Mouse (Mus musculus) ES-E14 (cell line): ENCODE measurements around the gene Fbxo44. TPM values are rescaled to one million over a fixed set of nuclear protein-coding genes. Genes with fewer than 3 reads are reported as not detected.

ENCODE experiments used
- DNase-seq: peaks from one replicate; pipeline ENCODE4 v3.0.0-alpha.2; 2013; ENCODE audit warnings: low read depth, low spot score
- H3K27ac ChIP-seq: 2 replicates; pipeline ENCODE4 v1.5.1; 2012; ENCODE audit warnings: low read depth, mild to moderate bottlenecking, low read length, moderate library complexity, mixed read lengths; ENCODE audit not compliant: poor library complexity, insufficient read depth, severe bottlenecking
- H3K36me3 ChIP-seq: 2 replicates; pipeline ENCODE4 v1.6.1; 2012; ENCODE audit warnings: mild to moderate bottlenecking, low read length, moderate library complexity, mixed read lengths; ENCODE audit not compliant: control insufficient read depth, poor library complexity, insufficient read depth, severe bottlenecking
- H3K4me1 ChIP-seq, 2 experiments: fragments of 150-350 bp in 1 of 2; sonication (generic) in 1 of 2; 2 replicates each; pipeline ENCODE4 v1.6.1; 2012; ENCODE audit warnings: low read length in 2 of 2, mild to moderate bottlenecking in 1 of 2, mixed read lengths in 1 of 2; ENCODE audit not compliant: control insufficient read depth in 2 of 2, insufficient read depth in 2 of 2, poor library complexity in 1 of 2
- H3K4me3 ChIP-seq, 2 experiments: fragments of 150-350 bp in 1 of 2; sonication (generic) in 1 of 2; 2 replicates each; pipeline ENCODE4 v1.5.1; 2012; ENCODE audit warnings: low read length in 2 of 2, low read depth in 1 of 2, mild to moderate bottlenecking in 1 of 2, mixed read lengths in 1 of 2; ENCODE audit not compliant: insufficient read depth in 1 of 2, poor library complexity in 1 of 2, severe bottlenecking in 1 of 2
- H3K9ac ChIP-seq: 2 replicates; pipeline ENCODE4 v1.6.1; 2012; ENCODE audit warnings: low read depth, mild to moderate bottlenecking, low read length, mixed read lengths; ENCODE audit not compliant: poor library complexity, insufficient read depth, severe bottlenecking
- H3K9me3 ChIP-seq: fragments of 150-350 bp; sonication (generic); 2 replicates; pipeline ENCODE4 v1.6.1; 2012; ENCODE audit warnings: low read depth, mild to moderate bottlenecking, low read length; ENCODE audit not compliant: control insufficient read depth, insufficient read depth
- CHD2 ChIP-seq: IDR thresholded peaks from 2 replicates; pipeline ENCODE4 v1.6.1; 2014; ENCODE audit warnings: mild to moderate bottlenecking, low read depth, low read length, inconsistent platforms
- HCFC1 ChIP-seq: IDR thresholded peaks from 2 replicates; pipeline ENCODE4 v1.6.1; 2012; ENCODE audit warnings: low read length, inconsistent platforms, borderline replicate concordance; ENCODE audit not compliant: insufficient read depth
- MAFK ChIP-seq: IDR thresholded peaks from 2 replicates; pipeline ENCODE4 v1.6.1; 2014; ENCODE audit warnings: mild to moderate bottlenecking, low read depth, low read length, inconsistent platforms; ENCODE audit not compliant: insufficient read depth
- ZC3H11A ChIP-seq: IDR thresholded peaks from 2 replicates; pipeline ENCODE4 v1.6.1; 2012; ENCODE audit warnings: low read depth, mild to moderate bottlenecking, inconsistent platforms, low read length, borderline replicate concordance
- ZNF384 ChIP-seq: IDR thresholded peaks from 2 replicates; pipeline ENCODE4 v1.6.1; 2012; ENCODE audit warnings: low read depth, low read length, inconsistent platforms
- in situ Hi-C, 2 experiments: fragments of 600-800 bp; cut with MboI; formaldehyde crosslinking; loops; one replicate each; pipeline ENCODE4 v1.15.1; 2025; ENCODE audit warnings: low sequenced_read_pairs in 2 of 2, inconsistent platforms in 1 of 2; ENCODE audit not compliant: unreplicated experiment in 2 of 2
- total RNA-seq: library from RNA; depleted of rRNA; stranded (reverse); fragments of 300-350 nt; gene quantifications from 2 replicates; pipeline ENCODE4 v1.2.3, GENCODE M21; 2012

Gene Fbxo44
- total RNA-seq, 1 experiment = 5.1 TPM

DNA sequence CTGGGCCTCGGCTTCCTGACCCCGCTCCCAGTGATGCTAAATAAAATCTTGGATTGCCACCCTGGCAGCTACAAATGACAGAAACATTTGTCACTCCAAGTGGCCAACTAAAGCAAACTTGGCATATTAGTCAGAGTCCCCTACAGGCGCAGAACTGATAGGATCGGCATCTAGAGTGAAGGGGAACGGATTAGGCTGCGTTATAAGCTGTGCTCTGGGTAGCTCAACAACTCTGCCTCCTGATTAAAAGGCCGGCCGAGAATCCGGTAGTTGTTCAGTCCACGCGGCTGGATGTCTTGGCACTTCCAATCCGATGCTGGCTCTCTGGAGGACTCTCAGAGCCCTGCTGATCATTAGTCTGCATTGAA is 14.2 kb upstream of the Fbxo44 start:
- Histone ChIP-seq H3K4me3 (0 out of 4 replicates have a peak overlapping the region, but pooled peaks of 1 of the 2 experiments have one; percentile 16), H3K4me1 (peaks cover 0 to 3% of the 10 kb centered on the region in 2 experiments; a peak in 2 of 4 replicates), H3K9ac (no peak overlapping the region), H3K9me3 (no peaks in the 10 kb centered on the region), H3K27ac (no peak overlapping the region), H3K36me3 (no peaks in the 10 kb centered on the region)
- DNase-seq = no peak
- in situ Hi-C loops = loop anchor here in 1 of 2 experiments (10.0 kb wide), 2 partner anchors 210 to 430 kb away; partner anchors contain the start of gene Masp2
- no peak for TF ChIP-seq HCFC1
- no peak for TF ChIP-seq ZC3H11A
- no peak for TF ChIP-seq MAFK
- no peak for TF ChIP-seq ZNF384
- no peak for TF ChIP-seq CHD2

DNA sequence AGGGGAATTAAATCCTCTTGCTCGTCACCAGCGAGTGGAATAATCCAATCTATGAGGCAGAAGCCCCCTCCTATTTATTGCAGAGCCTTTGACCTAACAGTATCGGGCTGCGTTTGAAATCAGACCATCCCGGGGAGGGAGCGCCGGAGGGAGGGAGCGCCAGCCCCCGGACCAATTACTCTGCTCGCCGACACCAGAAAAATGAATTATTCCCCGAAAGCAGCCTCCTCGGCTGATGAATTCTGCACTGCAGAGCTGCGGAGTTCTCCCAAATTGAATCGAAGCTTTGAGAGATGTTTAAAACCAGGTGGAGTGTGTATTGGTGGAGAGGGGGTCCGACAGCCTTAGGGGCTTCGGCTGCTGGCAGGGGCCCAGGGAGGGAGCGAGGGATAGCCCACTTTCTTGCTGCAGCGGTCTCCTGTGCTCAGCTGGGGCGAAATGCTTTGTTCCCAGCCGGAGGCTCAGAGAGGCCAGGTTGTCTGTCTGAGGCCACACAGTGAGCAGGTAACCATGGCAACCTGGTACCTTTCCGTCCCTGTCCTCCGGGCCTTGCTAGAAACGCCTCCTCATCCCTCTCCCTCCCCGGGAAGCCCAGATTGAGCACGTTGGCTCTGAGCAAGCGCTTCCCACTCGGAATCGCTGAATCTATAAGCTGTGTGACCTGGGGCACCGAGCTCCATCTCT is 13.7 kb upstream of the Fbxo44 start:
- H3K4me3 ChIP-seq = peak overlapping the region; percentile 25 to 39; a peak in 3 of 4 replicates
- no peak for TF ChIP-seq ZNF384
- TF ChIP-seq ZC3H11A = no peak
- TF ChIP-seq HCFC1 = no peak
- TF ChIP-seq CHD2 = no peak
- TF ChIP-seq MAFK = no peak
- H3K9ac ChIP-seq = no peak overlapping the region
- H3K9me3 ChIP-seq = no peaks in the 10 kb centered on the region
- H3K4me1 ChIP-seq = peaks cover 0 to 5% of the 10 kb centered on the region in 2 experiments; a peak in 2 of 4 replicates
- in situ Hi-C loops = loop anchor here in 1 of 2 experiments (10.0 kb wide), 2 partner anchors 211 to 431 kb away; partner anchors contain the start of gene Masp2
- DNase-seq = no peak
- no peak overlapping the region for H3K27ac ChIP-seq
- no peaks in the 10 kb centered on the region for H3K36me3 ChIP-seq

DNA sequence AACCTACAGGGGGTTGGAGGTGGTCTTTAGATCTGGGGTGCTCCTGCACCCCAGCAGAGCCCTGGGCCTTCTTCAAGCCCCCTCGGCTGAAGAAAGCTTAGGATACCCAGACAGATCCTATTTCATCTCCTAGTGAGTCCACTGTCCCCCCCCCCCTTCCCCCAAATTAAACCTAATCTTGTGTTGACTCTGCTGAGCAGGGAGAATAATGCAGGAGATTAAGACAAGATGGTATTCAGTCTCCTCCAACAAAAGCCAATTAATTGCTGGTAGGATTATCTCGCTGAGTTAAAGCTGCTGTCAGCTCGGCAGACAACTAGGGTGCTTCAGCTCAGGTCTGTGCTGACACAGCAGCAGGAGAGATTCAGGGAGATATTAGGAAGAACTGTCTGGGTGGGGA is 11.0 kb upstream of the Fbxo44 start:
- H3K36me3 ChIP-seq = no peaks in the 10 kb centered on the region
- no peaks in the 10 kb centered on the region for H3K9me3 ChIP-seq
- H3K4me1 ChIP-seq = peaks cover 0 to 5% of the 10 kb centered on the region in 2 experiments; a peak in 2 of 4 replicates
- in situ Hi-C loops = loop anchor here in 1 of 2 experiments (10.0 kb wide), 2 partner anchors 214 to 434 kb away; partner anchors contain the start of gene Masp2
- H3K4me3 ChIP-seq = no peak overlapping the region
- no peak overlapping the region for H3K9ac ChIP-seq
- no peak for TF ChIP-seq CHD2
- TF ChIP-seq ZNF384 = no peak
- no peak for TF ChIP-seq ZC3H11A
- no peak for TF ChIP-seq HCFC1
- no peak for TF ChIP-seq MAFK
- DNase-seq = no peak
- H3K27ac ChIP-seq = no peak overlapping the region

- in situ Hi-C loops = loop anchor here in 1 of 2 experiments (10.0 kb wide), 2 partner anchors 214 to 434 kb away; partner anchors contain the start of gene Masp2
- Histone ChIP-seq H3K9ac (no peak overlapping the region; the same call in 1 of the 2 replicates), H3K27ac (no peak overlapping the region), H3K9me3 (no peaks in the 10 kb centered on the region), H3K4me3 (no peak overlapping the region), H3K36me3 (no peaks in the 10 kb centered on the region), H3K4me1 (peaks cover 0 to 6% of the 10 kb centered on the region in 2 experiments; a peak in 2 of 4 replicates)
- no peak for DNase-seq
- TF ChIP-seq ZNF384 (no peak), MAFK (no peak), ZC3H11A (peak; percentile 83)
These were observed 10.6 kb upstream of the Fbxo44 start for GRCm38 (mm10) chr4:148170842-148171241.
